Mouse (Mus musculus) heart, postnatal 14 days (tissue): ENCODE data around the gene Pms2. TPM values are rescaled to one million over a fixed set of nuclear protein-coding genes. Genes with fewer than 3 reads are reported as not detected.

Experiments
- DNase-seq, 2 experiments: peaks; one replicate each; pipeline ENCODE4 v3.0.0; 2021 to 2022
- intact Hi-C: fragments of 180-260 bp; cut with DNase I; formaldehyde crosslinking; loops from one replicate; pipeline ENCODE4 v1.15.1; 2025
- total RNA-seq, 2 experiments: library from RNA; stranded (reverse); gene quantifications; 2 replicates each; pipeline ENCODE4 v1.2.3; 2021

Pms2 gene
- total RNA-seq, 2 experiments from 2014 or later: 5.6 to 7.6 TPM

GRCm38 (mm10) chr5:143930656-143931055 is 20.9 kb downstream of the Pms2 start:
- intact Hi-C loops: no loop called here

GRCm38 (mm10) chr5:143931863-143932580 is 22.3 kb downstream of the Pms2 start:
- intact Hi-C loops: no loop called here
- DNase-seq: no peak

More at GRCm38 (mm10) chr5:143930656-143931055, 20.9 kb downstream of the Pms2 start:
- no peak for DNase-seq

- intact Hi-C loops: no loop called here
Measured at GRCm38 (mm10) chr5:143932831-143933230, 23.1 kb downstream of the Pms2 start, which contains the start of gene Rsph10b. TSS of gene Rsph10b (plus strand) at chr5:143933035.

GRCm38 (mm10) chr5:143933414-143933813 is 23.6 kb downstream of the Pms2 start:
- intact Hi-C loops: no loop called here
- DNase-seq: no peak

More at GRCm38 (mm10) chr5:143932831-143933230, 23.1 kb downstream of the Pms2 start, which contains the start of gene Rsph10b:
- DNase-seq: no peak

- DNase-seq: no peak
- intact Hi-C loops: loop anchor here (2.0 kb wide), 1 partner anchor 41 kb away; no protein-coding TSS in a partner anchor
Measured at GRCm38 (mm10) chr5:143933875-143934274, 24.1 kb downstream of the Pms2 start.

GRCm38 (mm10) chr5:143936156-143936555 is 26.4 kb downstream of the Pms2 start:
- intact Hi-C loops: no loop called here
- no peak for DNase-seq

- DNase-seq: no peak
- intact Hi-C loops: no loop called here
Measured at GRCm38 (mm10) chr5:143941588-143941987, 31.8 kb downstream of the Pms2 start.

- intact Hi-C loops: no loop called here
- DNase-seq: no peak
Measured at GRCm38 (mm10) chr5:143943231-143944125, 33.7 kb downstream of the Pms2 start.

- DNase-seq: no peak
- intact Hi-C loops: no loop called here
Measured at GRCm38 (mm10) chr5:143948361-143948760, 38.6 kb downstream of the Pms2 start.

- DNase-seq: no peak
- intact Hi-C loops: no loop called here
Measured at GRCm38 (mm10) chr5:143950016-143950415, 40.3 kb downstream of the Pms2 start.

GRCm38 (mm10) chr5:143957101-143957500 is 47.3 kb downstream of the Pms2 start:
- intact Hi-C loops: no loop called here
- DNase-seq: no peak

- intact Hi-C loops: no loop called here
- DNase-seq: no peak
Measured at GRCm38 (mm10) chr5:143959551-143959950, 49.8 kb downstream of the Pms2 start.

- no peak for DNase-seq
- intact Hi-C loops: no loop called here
Measured at GRCm38 (mm10) chr5:143961176-143961575, 51.4 kb downstream of the Pms2 start.

- DNase-seq: no peak
- intact Hi-C loops: no loop called here
Measured at GRCm38 (mm10) chr5:143965586-143966345, 56.0 kb downstream of the Pms2 start.

GRCm38 (mm10) chr5:143966671-143967070 is 56.9 kb downstream of the Pms2 start:
- DNase-seq: no peak
- intact Hi-C loops: no loop called here

- no peak for DNase-seq
- intact Hi-C loops: no loop called here
Measured at GRCm38 (mm10) chr5:143972628-143973027, 62.9 kb downstream of the Pms2 start.

- peak; percentile 72 to 78 for DNase-seq
- intact Hi-C loops: loop anchor here (2.0 to 5.0 kb wide), 2 partner anchors 40 to 243 kb away; partner anchors contain the start of gene Usp42
Measured at GRCm38 (mm10) chr5:143974931-143975630, 65.3 kb downstream of the Pms2 start.

- intact Hi-C loops: loop anchor here (2.0 to 5.0 kb wide), 2 partner anchors 41 to 243 kb away; partner anchors contain the start of gene Usp42
- no peak for DNase-seq
Measured at GRCm38 (mm10) chr5:143975631-143975933, 65.8 kb downstream of the Pms2 start.

- no peak for DNase-seq
- intact Hi-C loops: loop anchor here (5.0 kb wide), 1 partner anchor 244 kb away; the partner anchor contains the start of gene Usp42
Measured at GRCm38 (mm10) chr5:143976232-143976631, 66.5 kb downstream of the Pms2 start.
